Mouse (Mus musculus) megakaryocyte, adult 5-6 weeks (primary cell): ENCODE results near the gene Gm17334. TPM values are rescaled to one million over a fixed set of nuclear protein-coding genes. Genes with fewer than 3 reads are reported as not detected.

ENCODE experiments used
- ATAC-seq: 2 replicates; pipeline ENCODE4 v1.8.0; 2016; ENCODE audit warnings: mild to moderate bottlenecking, inconsistent platforms; ENCODE audit not compliant: poor library complexity, severe bottlenecking
- total RNA-seq, 2 experiments: library from RNA; stranded (forward) in 1 of 2; stranded (reverse) in 1 of 2; fragments of 153-499, 151-499 nt in 1 of 2; fragments of 221-1000, 200-1000 nt in 1 of 2; gene quantifications; 2 replicates each; pipeline versions ENCODE4 v1.2.3 to v1.2.4; 2015 to 2017

The Gm17334 gene
- total RNA-seq, 2 experiments from 2014 or later: not detected

GRCm38 (mm10) chr11:53797386-53797920, 24.5 kb upstream of the Gm17334 start:
- ATAC-seq: no peak

GRCm38 (mm10) chr11:53796409-53797151, 23.6 kb upstream of the Gm17334 start:
- no peak for ATAC-seq

- no peak for ATAC-seq
These were observed 22.8 kb upstream of the Gm17334 start for GRCm38 (mm10) chr11:53795813-53796212.

GRCm38 (mm10) chr11:53794671-53795557, 21.9 kb upstream of the Gm17334 start:
- ATAC-seq: peak; percentile 92

- no peak for ATAC-seq
These were observed 21.0 kb upstream of the Gm17334 start for GRCm38 (mm10) chr11:53794015-53794414.

- no peak for ATAC-seq
These were observed 20.0 kb upstream of the Gm17334 start for GRCm38 (mm10) chr11:53792986-53793385.

GRCm38 (mm10) chr11:53789277-53789676, 16.3 kb upstream of the Gm17334 start:
- ATAC-seq: no peak

- no peak for ATAC-seq
These were observed 15.2 kb upstream of the Gm17334 start for GRCm38 (mm10) chr11:53788196-53788595.

- peak; percentile 73 for ATAC-seq
These were observed 13.4 kb upstream of the Gm17334 start for GRCm38 (mm10) chr11:53786058-53787031.

GRCm38 (mm10) chr11:53785311-53785936, 12.4 kb upstream of the Gm17334 start:
- no peak for ATAC-seq

GRCm38 (mm10) chr11:53783288-53783687, 10.3 kb upstream of the Gm17334 start:
- peak; percentile 47 for ATAC-seq

- no peak for ATAC-seq
These were observed 9.0 kb upstream of the Gm17334 start for GRCm38 (mm10) chr11:53781964-53782363.

GRCm38 (mm10) chr11:53781201-53781775, 8.3 kb upstream of the Gm17334 start:
- no peak for ATAC-seq

- ATAC-seq: no peak
These were observed 7.3 kb upstream of the Gm17334 start for GRCm38 (mm10) chr11:53780262-53780661.

- no peak for ATAC-seq
These were observed 6.8 kb upstream of the Gm17334 start for GRCm38 (mm10) chr11:53779808-53780207.

- no peak for ATAC-seq
These were observed 5.5 kb upstream of the Gm17334 start for GRCm38 (mm10) chr11:53778455-53778854.

GRCm38 (mm10) chr11:53777736-53778135, 4.7 kb upstream of the Gm17334 start:
- ATAC-seq: no peak

GRCm38 (mm10) chr11:53774659-53775255, 1.8 kb upstream of the Gm17334 start:
- no peak for ATAC-seq
